Mouse (Mus musculus): Measurements from ENCODE around the gene Ubxn10.

The Ubxn10 gene

DNA sequence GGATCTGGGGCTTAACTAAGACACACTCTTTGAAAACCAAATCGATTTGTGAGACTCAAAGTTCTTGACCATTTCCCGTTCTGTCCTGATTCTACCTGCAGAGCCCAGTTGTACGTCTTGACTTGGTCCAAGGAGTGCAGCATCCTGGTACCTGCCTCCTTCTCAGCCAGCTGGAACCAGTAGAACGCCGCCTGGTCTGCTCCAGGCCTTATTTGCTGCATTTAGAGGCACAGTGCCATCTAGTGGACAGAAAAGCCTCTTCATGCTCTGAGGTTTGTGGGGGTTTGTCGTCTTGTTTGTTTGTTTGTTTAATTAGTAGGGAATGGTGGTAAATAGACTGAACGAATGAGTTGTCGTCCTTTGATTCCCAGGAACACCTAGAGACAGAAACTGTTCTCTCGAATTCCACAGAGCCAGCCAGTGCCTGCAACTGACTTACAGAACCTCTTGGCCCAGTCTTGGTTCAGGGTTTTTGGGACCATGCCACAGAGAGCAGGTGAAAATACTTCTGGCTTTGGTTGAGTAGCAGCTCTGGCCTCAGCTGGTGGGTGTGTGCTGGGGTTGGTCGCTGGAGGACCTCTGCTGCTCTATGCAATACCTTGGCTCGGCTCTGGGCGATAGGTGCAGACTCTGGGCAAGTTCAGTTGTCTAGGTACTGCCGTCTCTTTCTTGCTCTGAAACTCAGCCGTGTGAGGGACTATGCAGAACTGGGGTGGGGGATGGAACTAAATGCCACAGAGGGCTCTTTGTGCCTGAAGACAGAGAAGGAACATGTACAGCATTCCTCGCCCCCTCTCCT is 36.6 kb downstream of the Ubxn10 start:
- DNase-seq = peak; percentile 82

GRCm38 (mm10) chr4:138698296-138698695 is 38.7 kb downstream of the Ubxn10 start:
- no peak for DNase-seq

- no peak for DNase-seq
Observed at GRCm38 (mm10) chr4:138697166-138697860, 39.7 kb downstream of the Ubxn10 start.

DNA sequence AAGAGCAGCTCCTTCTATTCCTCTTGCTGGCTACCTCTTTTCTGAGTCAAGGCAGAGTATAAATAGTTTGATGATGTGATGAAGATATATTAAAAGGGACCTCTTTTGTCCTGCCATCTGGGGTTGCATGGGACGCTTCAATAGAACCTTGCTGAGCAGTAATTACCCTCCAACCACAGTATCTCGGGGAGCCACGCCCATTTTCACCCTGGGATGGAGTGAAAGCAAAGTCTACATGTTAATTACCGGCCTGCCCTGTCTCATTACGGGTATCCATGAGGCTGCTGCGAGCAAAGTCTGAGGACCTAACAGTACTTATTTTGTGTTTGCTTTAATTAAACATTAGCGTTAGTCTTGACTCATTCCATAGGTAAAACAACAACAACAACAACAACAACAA is 40.2 kb downstream of the Ubxn10 start:
- peak; percentile 62 for DNase-seq

DNA sequence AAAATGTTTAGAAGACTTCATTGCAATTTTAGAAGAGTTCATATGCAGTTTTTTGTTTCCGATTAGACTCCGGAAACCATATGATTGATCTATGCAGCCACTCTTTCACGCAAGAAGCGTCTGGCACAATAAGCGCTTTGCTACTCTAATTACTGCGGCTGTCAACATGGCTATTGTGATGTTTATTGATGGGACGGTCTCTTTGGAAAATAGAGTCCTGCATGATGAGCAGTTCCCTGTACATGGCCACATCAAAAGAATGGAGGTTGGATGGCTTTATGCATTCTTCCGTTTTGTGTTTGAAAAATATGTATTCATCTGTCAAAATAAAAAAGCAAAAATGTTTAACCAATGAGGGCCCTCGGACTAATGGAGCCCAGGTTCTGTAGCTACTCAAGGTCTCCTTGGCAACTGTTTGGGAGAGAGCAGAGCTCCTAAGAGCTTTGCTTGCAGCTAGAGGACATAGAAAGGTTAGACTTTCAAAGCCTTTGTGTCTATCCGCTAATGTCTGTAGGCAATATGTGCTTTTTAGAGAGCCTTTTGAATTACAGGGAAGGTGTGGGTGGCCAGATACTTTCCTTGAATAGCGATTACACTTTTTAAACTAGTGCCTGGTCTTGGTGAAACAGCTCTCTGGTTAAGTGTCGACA is 43.8 kb downstream of the Ubxn10 start:
- DNase-seq = no peak

GRCm38 (mm10) chr4:138691443-138692181 is 45.4 kb downstream of the Ubxn10 start:
- DNase-seq = no peak

GRCm38 (mm10) chr4:138690561-138690960 is 46.4 kb downstream of the Ubxn10 start:
- DNase-seq = no peak

- DNase-seq = no peak
Observed at GRCm38 (mm10) chr4:138689094-138689512, 47.9 kb downstream of the Ubxn10 start.

- no peak for DNase-seq
Observed at GRCm38 (mm10) chr4:138685813-138686212, 51.2 kb downstream of the Ubxn10 start.

DNA sequence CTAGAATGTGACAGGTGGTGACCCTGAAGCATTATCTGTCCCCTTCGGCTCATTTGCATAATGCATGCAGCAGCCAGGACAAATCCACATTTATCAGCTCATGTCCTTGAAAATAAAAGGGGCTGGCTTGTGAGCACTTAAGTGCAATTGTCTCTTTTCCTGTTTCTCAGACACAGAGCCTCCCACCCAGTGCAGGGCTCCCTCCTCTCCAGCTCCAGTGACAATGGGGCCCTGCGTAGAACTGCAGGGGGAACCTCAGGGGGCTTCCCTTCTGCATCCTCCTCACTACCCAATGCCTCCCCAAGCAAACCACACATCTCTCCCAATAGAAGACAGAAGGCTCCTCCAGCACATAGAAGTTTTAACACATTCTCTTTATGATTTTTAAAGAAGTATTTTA is 54.2 kb downstream of the Ubxn10 start:
- DNase-seq = no peak

- no peak for DNase-seq
Observed at GRCm38 (mm10) chr4:138680124-138680523, 56.8 kb downstream of the Ubxn10 start.

DNA sequence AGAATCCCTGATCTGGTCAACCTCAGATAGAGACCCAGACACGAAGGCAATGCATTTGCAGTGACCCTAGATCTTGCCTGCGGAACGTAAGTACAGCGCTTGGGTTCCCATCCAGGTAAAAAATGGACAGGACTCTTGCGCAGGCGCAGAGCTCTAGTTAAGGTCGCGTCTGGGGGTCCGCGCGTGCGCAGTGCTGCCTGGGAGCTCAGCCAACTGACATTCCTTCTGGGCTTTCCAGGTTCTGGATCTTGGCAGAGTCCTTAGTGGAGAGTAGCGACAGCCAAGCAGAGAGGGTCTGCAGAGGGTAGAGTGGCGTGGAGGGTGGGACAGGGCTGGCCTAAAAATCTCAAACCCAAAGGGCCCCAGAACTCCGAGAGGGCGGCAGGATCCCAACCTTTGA is 59.4 kb downstream of the Ubxn10 start:
- peak; percentile 12 for DNase-seq

- DNase-seq = peak; percentile 56
Observed at GRCm38 (mm10) chr4:138676480-138676879, 60.5 kb downstream of the Ubxn10 start.

- no peak for DNase-seq
Observed at GRCm38 (mm10) chr4:138672160-138672559, 64.8 kb downstream of the Ubxn10 start.

GRCm38 (mm10) chr4:138670093-138670889 is 66.7 kb downstream of the Ubxn10 start:
- no peak for DNase-seq

DNA sequence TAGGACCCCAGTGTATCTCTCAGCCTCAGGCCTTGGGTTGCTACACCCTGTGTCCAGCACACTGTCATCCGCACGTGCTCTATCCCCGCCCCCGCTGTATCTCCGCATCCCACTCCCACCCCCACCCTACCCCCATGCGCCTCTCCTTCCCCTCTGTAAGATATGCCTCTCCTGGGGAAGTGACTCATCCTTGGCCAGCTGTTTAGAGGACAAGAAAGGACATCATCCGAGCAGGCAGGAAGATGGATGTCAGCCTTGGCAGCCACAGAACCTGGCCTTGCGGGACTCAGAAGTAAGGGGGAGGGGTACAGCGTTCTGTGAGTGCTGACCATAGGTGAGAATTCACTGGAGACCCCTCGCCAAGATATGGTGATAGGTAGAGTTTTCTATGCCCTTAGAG is 70.4 kb downstream of the Ubxn10 start:
- peak; percentile 6 for DNase-seq

DNA sequence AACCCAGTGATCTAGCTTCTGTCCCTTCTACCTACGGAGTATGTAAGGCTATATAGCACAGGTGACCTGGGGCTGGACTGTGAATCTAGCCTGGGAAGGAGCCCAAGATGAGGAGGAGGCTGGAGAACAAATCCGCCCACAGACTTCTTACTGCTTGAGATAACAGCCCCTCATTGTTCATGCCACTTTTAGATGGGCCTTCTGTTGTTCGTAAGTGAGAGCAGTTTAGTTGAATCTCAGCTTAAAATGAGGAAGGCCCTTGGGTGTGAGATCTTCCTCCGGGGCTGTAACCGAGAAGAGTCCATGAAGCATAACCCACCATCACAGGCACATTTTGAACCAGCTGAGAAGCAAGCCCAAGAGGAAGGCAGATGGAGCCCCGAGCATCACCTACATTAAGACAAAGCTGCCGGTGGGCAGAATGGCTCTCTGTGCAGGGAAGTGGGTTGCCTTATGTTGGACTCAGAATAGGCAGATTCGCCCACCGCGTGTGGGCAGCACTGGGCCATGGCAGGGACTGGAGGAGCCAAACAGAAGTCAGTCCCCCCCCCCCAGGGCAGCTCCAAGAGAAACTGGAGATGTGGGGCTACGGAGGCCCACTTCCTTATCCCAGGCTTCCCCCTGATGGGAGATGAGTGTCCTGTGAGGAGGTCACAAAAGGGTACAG is 76.9 kb downstream of the Ubxn10 start:
- DNase-seq = no peak
